Mouse (Mus musculus): ENCODE measurements at regions not wholly inside any gene's neighbourhood (a gene's known extent, or its start where the extent isn't known, plus 50 kb on each side); places are given as distances from the start of the nearest gene placed in this dataset.

GRCm38 (mm10) chr12:39036466-39037037 lies 257.4 kb downstream of the Etv1 start:
- TF ChIP-seq POLR2A (IDR thresholded peaks at IDR 0.05; ENCODE audit: borderline replicate concordance, low read depth, low read length) = no peak
- TF ChIP-seq CTCF (IDR thresholded peaks at IDR 0.05; ENCODE audit: low read depth, low read length) = no peak

Data from bone marrow macrophage, adult 2 months (primary cell).